In genomic region chr6:3496210-3496609, GRCm38 (mm10) we compare ENCODE assay signal across 8 mouse cellular contexts. TPM values are rescaled to one million over a fixed set of nuclear protein-coding genes. Genes with fewer than 3 reads are reported as not detected.
DNase-seq lines count a peak whose midpoint lies in the region; ATAC-seq and TF ChIP-seq lines count a peak whose summit lies in the region.

No protein-coding gene starts in this region.

- no peak overlapping the region for H3K4me3 ChIP-seq in forebrain, postnatal 0 days (ENCODE audit: low read depth, low read length)
- H3K4me3 ChIP-seq in forebrain, embryonic 12.5 days (replicated peaks) = no peak overlapping the region
- H3K4me3 ChIP-seq in liver, adult 2 months (ENCODE audit: insufficient read depth, low read depth, low read length) = no peak overlapping the region
- H3K4me3 ChIP-seq in ES-Bruce4 (ENCODE audit: low read depth, low read length) = no peak overlapping the region

- no peaks in the 10 kb centered on the region for H3K27me3 ChIP-seq in forebrain, postnatal 0 days (ENCODE audit: insufficient read depth, low read length)
- H3K27me3 ChIP-seq in forebrain, embryonic 12.5 days = no peaks in the 10 kb centered on the region
- H3K27me3 ChIP-seq in liver, adult 2 months (ENCODE audit: control insufficient read depth, insufficient read depth, low read length) = no peaks in the 10 kb centered on the region
- no peaks in the 10 kb centered on the region for H3K27me3 ChIP-seq in ES-Bruce4 (ENCODE audit: control insufficient read depth, insufficient read depth, low read length, poor library complexity, severe bottlenecking)

- no peak overlapping the region for H3K4me2 ChIP-seq in forebrain, postnatal 0 days (ENCODE audit: low read depth)
- no peak overlapping the region for H3K4me2 ChIP-seq in forebrain, embryonic 12.5 days

- ATAC-seq in forebrain, postnatal 0 days = no peak
- ATAC-seq in forebrain, embryonic 12.5 days (ENCODE audit: low FRiP score) = no peak

- H3K9ac ChIP-seq in forebrain, postnatal 0 days = no peak overlapping the region
- H3K9ac ChIP-seq in forebrain, embryonic 12.5 days = no peak overlapping the region
- no peak overlapping the region for H3K9ac ChIP-seq in liver, adult 2 months (ENCODE audit: low read depth, low read length)
- no peak overlapping the region for H3K9ac ChIP-seq in ES-Bruce4 (ENCODE audit: low read depth, poor library complexity, severe bottlenecking)

- H3K9me3 ChIP-seq in forebrain, postnatal 0 days (ENCODE audit: low read length) = no peaks in the 10 kb centered on the region
- H3K9me3 ChIP-seq in forebrain, embryonic 12.5 days = no peaks in the 10 kb centered on the region
- no peaks in the 10 kb centered on the region for H3K9me3 ChIP-seq in ES-Bruce4 (replicated peaks; ENCODE audit: control insufficient read depth, insufficient read depth, low read length, poor library complexity, severe bottlenecking)

- no peaks in the 10 kb centered on the region for H3K36me3 ChIP-seq in forebrain, postnatal 0 days (ENCODE audit: insufficient read depth)
- no peaks in the 10 kb centered on the region for H3K36me3 ChIP-seq in forebrain, embryonic 12.5 days (replicated peaks)
- no peaks in the 10 kb centered on the region for H3K36me3 ChIP-seq in liver, adult 2 months (ENCODE audit: control insufficient read depth, insufficient read depth, low read length)
- no peaks in the 10 kb centered on the region for H3K36me3 ChIP-seq in ES-Bruce4 (ENCODE audit: control insufficient read depth, insufficient read depth, low read length, poor library complexity, severe bottlenecking)

- peak; percentile 78 for TF ChIP-seq CTCF in forebrain, postnatal 0 days (IDR thresholded peaks at IDR 0.05; ENCODE audit: low read depth)
- peak; percentile 50 for TF ChIP-seq CTCF in liver, adult 2 months (IDR thresholded peaks at IDR 0.05; ENCODE audit: low read depth, low read length)
- peak; percentile 22 for TF ChIP-seq CTCF in ES-Bruce4 (IDR thresholded peaks at IDR 0.05; ENCODE audit: low read depth, low read length)

- peaks cover 3% of the 10 kb centered on the region; the same call in 1 of the 2 replicates for H3K4me1 ChIP-seq in forebrain, postnatal 0 days (ENCODE audit: insufficient read depth)
- peaks cover 8% of the 10 kb centered on the region for H3K4me1 ChIP-seq in forebrain, embryonic 12.5 days
- peaks cover 4% of the 10 kb centered on the region for H3K4me1 ChIP-seq in liver, adult 2 months (ENCODE audit: control insufficient read depth, insufficient read depth, low read length)
- no peaks in the 10 kb centered on the region for H3K4me1 ChIP-seq in ES-Bruce4 (ENCODE audit: control insufficient read depth, insufficient read depth, low read length)

- H3K79me2 ChIP-seq in liver, adult 2 months (ENCODE audit: control insufficient read depth, insufficient read depth, low read length) = peaks cover 9% of the 10 kb centered on the region; the same call in 1 of the 2 replicates

- 5% methylated on average over 2 of the region's 2 CpGs for WGBS in forebrain, postnatal 0 days
- WGBS in forebrain, embryonic 12.5 days = 6% methylated on average over 2 of the region's 2 CpGs
- WGBS in liver, adult 2 months = 2% methylated on average over 2 of the region's 2 CpGs

- no peak for TF ChIP-seq POLR2A in liver, adult 2 months (IDR thresholded peaks at IDR 0.05; ENCODE audit: extremely low read depth, insufficient read depth, low read length)
- no peak for TF ChIP-seq POLR2A in ES-Bruce4 (IDR thresholded peaks at IDR 0.05; ENCODE audit: insufficient read depth, low read length)

- no peak overlapping the region for H3K27ac ChIP-seq in forebrain, postnatal 0 days (ENCODE audit: low read depth, low read length)
- no peak overlapping the region for H3K27ac ChIP-seq in forebrain, embryonic 12.5 days
- no peak overlapping the region for H3K27ac ChIP-seq in liver, adult 2 months (replicated peaks; ENCODE audit: insufficient read depth, low read depth, low read length)
- no peak overlapping the region for H3K27ac ChIP-seq in ES-Bruce4 (ENCODE audit: insufficient read depth, low read length)

- no peak for TF ChIP-seq EP300 in ES-Bruce4 (IDR thresholded peaks at IDR 0.05; ENCODE audit: insufficient read depth, low read depth, low read length)

- DNase-seq in forebrain, postnatal 0 days = peak; percentile 80
- DNase-seq in liver, adult 2 months (ENCODE audit: extremely low read depth, low read depth, low spot score) = peak; percentile 57
- DNase-seq in liver = no peak
- peak; percentile 34 for DNase-seq in embryo, embryonic 11.5 days (ENCODE audit: low read depth, low spot score)
- DNase-seq in retina, embryonic 14.5 days (ENCODE audit: low spot score) = peak; percentile 87
- no peak for DNase-seq in right cerebral cortex, postnatal 25 days

RNA-seq across cellular contexts. Expression of gene Hepacam2, which starts 1.9 kb away (rescaled TPM):
- total RNA-seq in forebrain, postnatal 0 days (2014; rRNA removed) = 0.19 and 0.62 TPM in 2 replicates
- 0.60 and 0.79 TPM in 2 replicates for polyA plus RNA-seq in forebrain, postnatal 0 days (2015; fragmentation: Nextera tagmentation; extraction: Ambion mirVana)
- polyA plus RNA-seq in forebrain, embryonic 12.5 days (2016; fragmentation: Nextera tagmentation; extraction: Ambion mirVana) = 2.3 and 2.7 TPM in 2 replicates
- total RNA-seq in liver, adult 2 months (2014; rRNA removed) = 0.55 and 0.60 TPM in 2 replicates
- polyA plus RNA-seq in liver, adult 2 months (2012; rRNA removed) = 0.07 and 0.17 TPM in 2 replicates
- polyA plus RNA-seq in ES-Bruce4 (2011; ENCODE audit: insufficient read depth, insufficient read length, low read depth, missing spikeins) = 0.40 and 0.88 TPM in 2 replicates

RNA-seq across cellular contexts. Expression of gene Vps50, which starts 2.0 kb away (rescaled TPM):
- total RNA-seq in forebrain, postnatal 0 days (2014; rRNA removed) = 62.6 and 68.4 TPM in 2 replicates
- polyA plus RNA-seq in forebrain, postnatal 0 days (2015; fragmentation: Nextera tagmentation; extraction: Ambion mirVana) = 41.2 and 44.2 TPM in 2 replicates
- 47.1 and 48.1 TPM in 2 replicates for polyA plus RNA-seq in forebrain, embryonic 12.5 days (2016; fragmentation: Nextera tagmentation; extraction: Ambion mirVana)
- total RNA-seq in liver, adult 2 months (2014; rRNA removed) = 10.4 and 11.8 TPM in 2 replicates
- 0.97 and 1.3 TPM in 2 replicates for polyA plus RNA-seq in liver, adult 2 months (2012; rRNA removed)
- polyA plus RNA-seq in ES-Bruce4 (2011; ENCODE audit: insufficient read depth, insufficient read length, low read depth, missing spikeins) = 26.4 and 29.1 TPM in 2 replicates

Comparison
In these comparisons a context has a peak if more than half of its experiments do, and no peak if none do; other contexts are left out.
1. DNase-seq: peak in forebrain, postnatal 0 days (single experiment), liver, adult 2 months (single experiment), embryo, embryonic 11.5 days (single experiment) and retina, embryonic 14.5 days (single experiment); none in liver (single experiment) and right cerebral cortex, postnatal 25 days (single experiment).
2. CTCF ChIP-seq: peak in every context shown above with its lines; median percentile 78 in forebrain, postnatal 0 days; 50 in liver, adult 2 months; 22 in ES-Bruce4.
3. RNA of gene Vps50, which starts 2.0 kb away (polyA plus RNA-seq): 47.1 to 48.1 TPM in forebrain, embryonic 12.5 days, 41.2 to 44.2 TPM in forebrain, postnatal 0 days and 26.4 to 29.1 TPM in ES-Bruce4; 0.97 to 1.3 TPM in liver, adult 2 months; every median in the first group is over 10 times any median in the second.